Mouse (Mus musculus) granulocyte monocyte progenitor cell, adult 5-6 weeks (primary cell): Measurements from ENCODE around the gene Rgs16. TPM values are rescaled to one million over a fixed set of nuclear protein-coding genes. Genes with fewer than 3 reads are reported as not detected.

Source experiments
- ATAC-seq: replicated peaks from 2 replicates; pipeline ENCODE4 v1.8.0; 2016; ENCODE audit warnings: mild to moderate bottlenecking, moderate TSS enrichment, inconsistent platforms; ENCODE audit not compliant: poor library complexity, severe bottlenecking
- total RNA-seq, 2 experiments: library from RNA; stranded (forward) in 1 of 2; stranded (reverse) in 1 of 2; fragments of 200-712, 200-1000 nt in 1 of 2; fragments of >200 nt in 1 of 2; fragmentation: Nextera tagmentation in 1 of 2; gene quantifications; 2 replicates each; pipeline ENCODE4 v1.2.3; 2014 to 2017

Rgs16 gene
- total RNA-seq, 2 experiments from 2014 or later, result not detected

DNA sequence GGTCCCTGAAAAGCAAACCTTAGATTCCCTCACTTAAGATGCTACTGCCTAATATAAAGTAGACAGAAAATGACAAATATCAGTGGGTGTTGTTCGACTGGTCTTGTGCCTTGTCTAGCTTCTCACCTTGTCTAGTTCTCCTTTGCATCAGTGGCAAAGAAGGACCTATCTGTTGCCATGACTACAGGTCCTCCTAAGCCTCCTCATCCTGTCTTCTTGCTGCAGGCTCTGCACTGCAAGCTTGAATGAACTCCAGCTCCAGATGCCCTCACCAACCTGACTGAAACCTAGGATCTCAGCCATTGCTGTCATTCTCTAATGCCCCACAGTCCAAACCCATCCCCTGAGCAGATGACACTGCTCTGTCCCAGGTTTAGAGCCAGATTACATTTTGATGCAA is 22.2 kb upstream of the Rgs16 start:
- no peak for ATAC-seq

DNA sequence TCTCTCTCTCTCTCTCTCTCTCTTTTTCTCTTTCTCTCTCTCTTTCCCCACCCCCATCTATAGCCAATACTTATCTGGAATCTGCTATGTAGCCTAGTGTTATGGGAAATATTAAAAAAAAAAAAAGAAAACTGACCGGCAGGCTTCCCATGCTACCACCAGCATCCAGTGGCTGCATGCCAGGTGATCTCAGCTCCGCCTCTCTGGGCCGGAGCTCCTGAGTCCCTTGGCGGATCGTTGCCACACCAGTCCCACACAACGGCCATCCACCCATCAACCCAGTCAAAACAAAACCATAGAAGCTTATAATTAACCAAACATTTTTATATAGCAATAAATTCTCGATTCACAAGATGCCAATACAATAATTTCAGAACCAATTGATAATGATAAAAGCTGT is 19.2 kb upstream of the Rgs16 start:
- no peak for ATAC-seq

DNA sequence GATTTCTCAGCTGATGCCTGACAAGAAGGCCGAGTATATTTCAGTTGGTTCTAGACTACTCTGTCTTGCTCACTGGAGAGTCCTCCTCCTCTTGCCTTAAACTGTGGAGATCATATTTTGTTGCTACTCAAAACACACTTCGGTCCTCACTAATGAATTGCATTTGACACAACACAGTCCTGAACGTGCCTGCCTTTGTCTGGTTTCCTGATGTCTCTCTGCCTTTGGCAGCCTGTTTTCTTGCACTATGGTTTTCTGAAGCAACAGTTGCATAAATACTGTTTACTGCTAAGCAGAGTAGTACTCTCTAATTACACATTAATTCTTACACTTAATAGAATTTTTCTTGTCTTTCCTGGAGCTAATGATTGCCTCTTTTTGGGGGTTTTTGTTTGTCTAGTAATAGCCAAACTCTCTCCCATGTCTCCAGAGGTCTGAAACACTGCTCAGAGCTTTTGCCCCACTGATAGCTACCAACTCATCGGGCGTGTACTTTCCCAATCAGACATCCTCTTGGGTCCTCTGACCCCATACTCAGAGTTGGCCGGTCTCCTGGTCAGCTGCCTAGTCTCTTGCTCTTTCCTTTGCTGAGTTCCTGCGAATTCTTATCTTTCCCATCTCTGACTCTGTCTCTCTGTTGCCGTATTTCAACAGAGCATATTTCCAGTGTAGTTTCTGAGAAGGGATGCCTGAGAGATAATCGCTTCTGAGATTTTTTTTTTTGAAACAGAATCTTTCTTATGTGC is 18.4 kb upstream of the Rgs16 start:
- ATAC-seq, result no peak

GRCm38 (mm10) chr1:153723426-153723825 is 16.7 kb upstream of the Rgs16 start:
- ATAC-seq, result no peak

- ATAC-seq, result no peak
These were observed 13.5 kb upstream of the Rgs16 start for GRCm38 (mm10) chr1:153726636-153727035.

DNA sequence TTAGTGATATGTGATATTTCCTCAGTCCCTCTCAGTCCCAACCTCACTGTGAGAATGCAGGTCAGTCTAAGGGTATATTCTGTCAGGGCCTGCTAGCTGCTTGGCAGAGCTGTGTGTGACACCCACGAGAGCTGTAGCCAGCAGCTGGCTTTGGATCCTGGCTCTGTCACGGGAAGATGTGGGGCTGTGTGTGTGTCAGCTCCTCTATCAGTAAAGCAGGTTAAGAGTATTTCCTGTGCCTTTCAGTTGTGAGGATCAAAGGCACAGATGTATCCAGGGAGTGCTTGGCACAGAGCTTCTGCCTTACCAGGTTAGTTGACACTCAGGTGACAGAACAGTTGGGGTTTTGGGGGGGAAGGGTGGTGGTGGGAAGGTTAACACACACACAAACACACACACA is 10.3 kb upstream of the Rgs16 start:
- no peak for ATAC-seq

- no peak for ATAC-seq
These were observed 9.5 kb upstream of the Rgs16 start for GRCm38 (mm10) chr1:153730671-153731070.

DNA sequence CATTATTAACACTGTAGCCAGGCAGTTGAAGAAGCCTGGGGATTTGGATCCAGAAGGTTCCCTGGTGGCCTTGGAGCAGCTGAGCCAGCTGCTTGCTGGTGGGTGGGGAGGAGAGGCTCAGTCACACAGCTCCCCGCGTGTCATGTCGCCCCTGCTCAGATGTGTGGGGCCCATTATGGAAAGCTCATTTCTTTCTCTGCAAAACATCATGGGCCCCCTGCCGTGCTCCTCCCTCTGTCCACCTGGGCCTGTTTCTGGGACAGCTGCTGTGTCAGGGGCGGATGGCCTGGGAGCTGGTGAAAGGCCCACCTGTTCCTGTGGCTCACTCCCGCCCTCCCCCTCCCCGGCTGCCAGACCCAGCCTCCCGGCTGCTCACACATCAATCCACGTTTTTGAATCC is 7.0 kb upstream of the Rgs16 start:
- no peak for ATAC-seq

DNA sequence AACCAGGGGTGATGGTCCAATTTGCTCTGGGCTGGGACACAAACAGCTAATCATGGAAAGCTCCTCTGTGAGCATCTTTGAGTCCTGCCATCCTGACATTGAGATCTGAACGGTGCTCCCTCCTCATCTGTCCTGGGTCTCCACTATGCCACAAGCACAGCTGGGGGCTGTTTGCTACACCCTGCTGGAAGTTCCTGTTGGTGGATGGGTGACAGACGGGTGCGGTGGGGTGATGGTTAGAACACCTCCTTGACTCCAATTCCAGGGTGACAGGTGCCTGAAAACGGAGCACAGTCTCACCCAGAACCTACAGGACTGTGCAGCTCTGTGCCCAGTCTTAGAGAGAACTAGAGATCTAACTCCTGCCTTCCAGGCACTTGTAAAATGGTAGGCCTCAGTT is 5.3 kb upstream of the Rgs16 start:
- ATAC-seq, result no peak

DNA sequence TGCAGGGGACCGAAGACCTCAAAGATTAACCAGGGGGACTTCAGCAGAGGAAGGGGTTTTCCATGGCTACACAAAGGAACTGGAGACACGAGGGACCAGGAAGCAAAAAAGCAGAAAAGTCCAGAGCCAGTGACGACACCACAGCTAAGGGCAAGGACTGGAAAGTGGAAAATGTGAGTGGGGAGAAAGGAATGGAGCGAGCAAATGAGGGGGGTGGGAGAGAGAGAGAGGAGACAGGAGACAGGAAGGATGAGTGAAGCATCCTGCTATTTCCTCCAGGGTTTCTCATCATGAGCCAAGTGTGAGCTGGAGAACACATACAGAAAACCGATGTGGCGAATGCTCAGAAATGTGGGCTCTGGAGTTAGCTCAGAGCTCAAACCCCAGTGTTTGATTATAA is 4.1 kb upstream of the Rgs16 start:
- no peak for ATAC-seq

DNA sequence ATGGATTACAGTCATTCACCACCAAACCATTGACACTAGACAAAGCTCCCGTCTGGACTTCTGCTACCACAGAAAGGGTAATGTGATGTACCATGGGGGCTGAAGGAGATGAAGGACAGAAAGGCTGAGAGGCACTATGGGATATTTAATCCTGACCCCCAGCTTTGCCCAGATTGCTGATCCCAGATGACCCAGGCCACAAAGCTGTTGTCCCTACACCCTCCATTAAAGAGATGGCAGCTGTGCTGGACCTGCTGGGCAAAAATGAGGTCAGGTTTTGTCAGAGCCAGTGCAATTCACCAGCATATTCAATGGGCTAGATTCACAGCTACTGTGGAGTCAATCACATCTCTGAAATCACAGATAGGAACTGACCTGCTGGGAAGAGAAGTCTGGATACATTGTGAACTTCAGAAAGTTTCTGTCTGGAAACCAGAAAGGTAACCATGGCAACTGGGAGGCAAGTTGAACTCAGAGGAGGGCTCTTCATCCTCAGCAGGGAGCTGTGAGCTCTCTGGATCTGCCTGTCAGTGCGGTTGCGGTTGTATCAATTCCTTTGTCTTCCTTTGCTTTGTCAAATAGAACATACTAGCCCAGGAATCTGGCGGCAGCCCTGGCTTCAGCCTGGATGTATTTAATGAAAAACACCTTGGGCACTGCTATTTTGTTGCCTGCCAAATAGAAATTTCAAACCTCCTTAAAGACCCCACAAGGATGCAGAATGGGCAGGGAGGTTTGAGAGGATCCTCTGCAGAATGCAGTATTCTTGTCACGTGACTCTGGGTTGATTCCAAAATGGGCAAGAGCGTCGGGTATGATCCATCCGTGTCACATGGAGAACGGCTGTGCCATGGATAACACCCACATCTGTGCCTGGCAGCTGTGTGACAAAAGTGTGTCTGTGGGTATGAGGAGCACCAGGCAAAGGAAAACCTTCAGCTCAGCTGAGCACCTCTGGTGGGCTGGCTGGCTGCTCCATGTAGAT is 2.8 kb upstream of the Rgs16 start:
- no peak for ATAC-seq

GRCm38 (mm10) chr1:153739437-153740015 is 623 bp upstream of the Rgs16 start:
- ATAC-seq, result no peak

DNA sequence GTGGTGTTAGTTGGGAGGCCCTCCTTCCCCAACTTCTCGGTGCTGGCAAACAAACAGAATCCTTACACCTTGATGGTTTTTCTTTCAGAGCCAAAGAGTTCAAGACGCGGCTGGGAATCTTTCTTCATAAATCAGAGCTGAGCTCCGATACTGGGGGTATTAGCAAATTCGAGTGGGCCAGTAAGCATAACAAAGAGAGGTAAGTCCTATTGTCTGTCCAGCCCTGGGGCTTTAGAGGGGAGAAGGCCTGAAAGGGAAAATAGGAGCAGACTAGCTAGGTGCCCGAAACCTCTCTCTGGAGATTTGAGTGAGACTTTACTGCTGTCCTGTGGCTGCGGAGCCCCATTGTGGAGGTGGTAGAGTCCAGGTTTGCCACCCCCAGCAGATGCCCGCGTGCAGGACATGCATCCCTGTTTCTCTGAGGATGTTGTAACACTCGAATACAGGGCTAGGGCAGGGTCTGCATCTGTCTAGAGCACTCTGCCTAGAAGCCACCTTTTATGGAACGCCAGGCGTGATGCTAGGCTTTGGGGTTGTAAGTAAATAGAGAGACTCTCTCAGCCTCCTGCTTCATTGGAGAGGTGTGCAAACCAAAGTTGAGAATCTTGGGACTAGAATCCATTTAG is 739 bp downstream of the Rgs16 start:
- ATAC-seq, result no peak

GRCm38 (mm10) chr1:153741551-153742316 is 1.6 kb downstream of the Rgs16 start:
- no peak for ATAC-seq

DNA sequence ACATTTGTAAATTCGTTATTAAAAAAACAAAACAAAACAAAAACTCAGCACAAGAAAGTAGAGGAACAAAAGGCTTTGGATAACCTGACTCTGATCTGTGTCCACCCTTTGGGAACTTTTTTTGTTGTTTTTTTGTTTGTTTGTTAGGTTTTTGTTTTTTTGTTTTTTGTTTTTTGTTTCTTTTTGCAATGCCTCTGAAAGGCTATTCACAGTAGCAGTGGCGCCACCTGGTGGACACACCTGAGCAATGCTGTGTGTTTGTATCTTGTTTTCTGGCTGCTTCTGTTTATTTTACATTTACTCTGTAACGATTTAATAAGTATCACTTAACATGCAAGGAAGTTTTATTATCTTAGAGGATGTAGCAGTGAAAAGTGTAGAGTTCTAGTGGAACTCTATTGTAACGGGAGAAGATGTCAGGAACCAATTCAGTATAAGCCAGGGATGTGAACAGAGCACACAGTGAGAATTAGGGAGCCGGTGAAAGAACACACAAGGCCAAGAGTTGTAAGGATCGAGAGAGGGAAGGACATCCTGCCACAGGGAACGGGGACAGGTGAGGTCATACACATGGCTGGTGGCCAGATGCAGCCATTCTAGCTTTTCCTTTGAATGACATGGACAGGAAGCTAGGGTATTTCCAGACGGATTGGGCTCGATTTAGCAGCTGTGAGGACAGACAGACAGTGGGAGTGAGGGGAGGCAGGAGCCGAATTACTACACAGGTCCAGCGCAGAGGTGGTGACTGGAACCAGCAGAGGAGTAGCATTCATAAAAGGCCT is 2.4 kb downstream of the Rgs16 start:
- ATAC-seq, result no peak

GRCm38 (mm10) chr1:153746119-153746670 is 6.0 kb downstream of the Rgs16 start:
- ATAC-seq, result no peak

DNA sequence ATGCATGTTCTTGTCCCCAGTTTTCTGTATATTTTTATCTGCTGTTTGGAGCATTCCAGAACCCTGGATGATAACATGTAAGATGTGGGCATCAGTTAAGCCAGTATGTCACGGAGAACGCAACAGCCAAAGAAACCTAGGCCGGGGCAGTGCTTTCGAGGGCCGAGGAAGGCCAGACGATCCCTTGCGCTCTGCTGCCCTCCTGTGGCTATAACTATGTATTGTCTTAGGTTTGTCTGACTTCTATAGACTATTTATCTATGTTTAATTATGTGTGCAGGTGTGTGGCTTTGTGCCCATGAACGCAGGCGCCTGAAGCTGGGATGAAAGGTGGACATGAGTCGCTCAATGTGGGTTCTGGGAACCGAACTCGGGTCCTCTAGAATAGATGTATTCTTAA is 6.6 kb downstream of the Rgs16 start:
- peak; percentile 43 for ATAC-seq

- 0 out of 2 replicates have a peak, but pooled peaks have one; percentile 2 for ATAC-seq
These were observed 7.8 kb downstream of the Rgs16 start for GRCm38 (mm10) chr1:153747861-153748530.
